Mouse (Mus musculus) liver, embryonic 14.5 days (tissue): Measurements from ENCODE around the gene Prrx2. TPM values are rescaled to one million over a fixed set of nuclear protein-coding genes. Genes with fewer than 3 reads are reported as not detected.
A peak's percentile ranks its signal among the peaks of the same experiment; 100 is the strongest.

ENCODE experiments used
- ATAC-seq: fragments of 200-750 bp; cut with Nextera tagmentation; 2 replicates; pipeline ENCODE4 v1.8.0; 2017; ENCODE audit warnings: moderate number of reproducible peaks, mild to moderate bottlenecking, moderate library complexity; ENCODE audit not compliant: insufficient read depth
- DNase-seq, 3 experiments: peaks; one replicate each; pipeline ENCODE4 v3.0.0-alpha.2; 2012 to 2013; ENCODE audit warnings: low read depth in 3 of 3, low spot score in 3 of 3
- H3K27ac ChIP-seq: fragments of 300-500 bp; sonication (generic); 2 replicates; pipeline ENCODE4 v1.5.1; 2014; ENCODE audit warnings: moderate library complexity, mild to moderate bottlenecking, control low read depth, inconsistent platforms
- H3K27me3 ChIP-seq: fragments of 300-500 bp; sonication (generic); 2 replicates; pipeline ENCODE4 v1.6.1; 2014; ENCODE audit warnings: mild to moderate bottlenecking, low read length, moderate library complexity; ENCODE audit not compliant: control insufficient read depth, insufficient read depth
- H3K36me3 ChIP-seq: fragments of 300-500 bp; sonication (generic); replicated peaks from 2 replicates; pipeline ENCODE4 v1.6.1; 2014; ENCODE audit warnings: low read depth; ENCODE audit not compliant: control insufficient read depth, insufficient read depth
- H3K4me1 ChIP-seq, 2 experiments: fragments of 200-500 bp in 1 of 2; fragments of 300-500 bp in 1 of 2; sonication (generic) in 1 of 2; replicated peaks; 2 replicates each; pipeline ENCODE4 v1.6.1; 2012 to 2014; ENCODE audit warnings: antibody characterized with exemption in 1 of 2, inconsistent platforms in 1 of 2, low read length in 1 of 2; ENCODE audit not compliant: control insufficient read depth in 2 of 2, insufficient read depth in 2 of 2
- H3K4me2 ChIP-seq: fragments of 300-500 bp; sonication (generic); 2 replicates; pipeline ENCODE4 v1.6.1; 2014; ENCODE audit warnings: low read depth, mild to moderate bottlenecking, control low read depth, moderate library complexity
- H3K4me3 ChIP-seq, 2 experiments: fragments of 200-500 bp in 1 of 2; fragments of 300-500 bp in 1 of 2; sonication (generic) in 1 of 2; 2 replicates each; pipeline ENCODE4 v1.5.1; 2012 to 2014; ENCODE audit warnings: low read depth in 2 of 2, low read length in 2 of 2, mild to moderate bottlenecking in 2 of 2, control low read depth in 1 of 2, inconsistent platforms in 1 of 2, moderate library complexity in 1 of 2; ENCODE audit not compliant: insufficient read depth in 1 of 2
- H3K9ac ChIP-seq: fragments of 300-500 bp; sonication (generic); replicated peaks from 2 replicates; pipeline ENCODE4 v1.6.1; 2014; ENCODE audit warnings: mild to moderate bottlenecking, control low read depth, moderate library complexity
- H3K9me3 ChIP-seq: fragments of 300-500 bp; sonication (generic); 2 replicates; pipeline ENCODE4 v1.6.1; 2016; ENCODE audit warnings: low read length, mixed read lengths; ENCODE audit not compliant: control insufficient read depth
- CTCF ChIP-seq: IDR thresholded peaks from 2 replicates; pipeline ENCODE4 v1.5.1; 2016; ENCODE audit warnings: antibody characterized with exemption, low read depth, control low read depth
- EP300 ChIP-seq: IDR thresholded peaks from 2 replicates; pipeline ENCODE4 v1.6.1; 2016; ENCODE audit warnings: antibody characterized with exemption, low read depth
- WGBS: fragments of 180-500 bp; shearing (Covaris S2); extraction: QIAGEN DNeasy Blood & Tissue Kit; methylation state at CpG from one replicate; pipeline ENCODE4 v1.1.7; 2014; ENCODE audit not compliant: insufficient replicate concordance; 5-methylcytosine and 5-hydroxymethylcytosine counted together
- polyA plus RNA-seq, 2 experiments: library from polyadenylated mRNA; depleted of rRNA in 1 of 2; stranded (reverse) in 1 of 2; unstranded in 1 of 2; fragments of >200 nt; fragmentation: Nextera tagmentation in 1 of 2; extraction: Ambion mirVana in 1 of 2; gene quantifications; 2 replicates each; pipeline versions ENCODE4 v1.2.1 to v1.2.3; 2012 to 2014

The Prrx2 gene
- polyA plus RNA-seq, 2 experiments: 0.49 TPM; not detected in 1

- DNase-seq (no peak), ATAC-seq (no peak)
- WGBS: 91% methylated on average over 3 of the region's 3 CpGs
- Histone ChIP-seq H3K4me3 (no peak overlapping the region), H3K4me2 (no peak overlapping the region), H3K36me3 (peaks cover 47% of the 10 kb centered on the region), H3K27ac (no peak overlapping the region), H3K27me3 (no peaks in the 10 kb centered on the region), H3K4me1 (peaks cover under 1 to 2% of the 10 kb centered on the region in 2 experiments; a peak in 2 of 4 replicates), H3K9ac (no peak overlapping the region), H3K9me3 (no peaks in the 10 kb centered on the region)
- TF ChIP-seq EP300 (no peak), CTCF (peak; percentile 77)
Measured at GRCm38 (mm10) chr2:30821073-30821472, 13.7 kb upstream of the Prrx2 start.

DNA sequence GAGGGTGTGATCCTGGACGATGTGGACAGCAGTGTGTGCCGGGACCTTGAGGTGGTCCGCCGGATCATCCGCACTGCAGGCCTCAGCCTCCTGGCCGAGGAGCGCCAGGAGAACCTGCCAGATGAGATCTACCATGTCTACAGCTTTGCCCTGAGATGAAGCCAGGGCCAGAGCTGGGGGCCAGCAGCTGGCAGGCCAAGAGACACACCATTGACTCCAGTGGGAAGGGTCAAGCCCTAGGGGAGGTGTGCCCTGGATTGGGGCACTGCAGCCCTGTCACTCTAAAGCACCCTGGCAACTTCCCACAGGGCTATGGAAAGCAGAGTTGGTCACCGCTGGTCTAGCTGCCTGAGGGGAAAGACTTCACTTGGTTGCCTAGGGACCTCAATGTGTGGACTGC lies 12.3 kb upstream of the Prrx2 start:
- Histone ChIP-seq H3K4me1 (peaks cover 10 to 12% of the 10 kb centered on the region in 2 experiments), H3K4me2 (no peak overlapping the region), H3K9me3 (no peaks in the 10 kb centered on the region), H3K36me3 (peaks cover 54% of the 10 kb centered on the region), H3K27ac (no peak overlapping the region), H3K4me3 (no peak overlapping the region), H3K27me3 (no peaks in the 10 kb centered on the region), H3K9ac (no peak overlapping the region)
- DNase-seq (no peak), ATAC-seq (no peak)
- no peak for TF ChIP-seq CTCF
- 83% methylated on average over 8 of the region's 8 CpGs for WGBS

DNA sequence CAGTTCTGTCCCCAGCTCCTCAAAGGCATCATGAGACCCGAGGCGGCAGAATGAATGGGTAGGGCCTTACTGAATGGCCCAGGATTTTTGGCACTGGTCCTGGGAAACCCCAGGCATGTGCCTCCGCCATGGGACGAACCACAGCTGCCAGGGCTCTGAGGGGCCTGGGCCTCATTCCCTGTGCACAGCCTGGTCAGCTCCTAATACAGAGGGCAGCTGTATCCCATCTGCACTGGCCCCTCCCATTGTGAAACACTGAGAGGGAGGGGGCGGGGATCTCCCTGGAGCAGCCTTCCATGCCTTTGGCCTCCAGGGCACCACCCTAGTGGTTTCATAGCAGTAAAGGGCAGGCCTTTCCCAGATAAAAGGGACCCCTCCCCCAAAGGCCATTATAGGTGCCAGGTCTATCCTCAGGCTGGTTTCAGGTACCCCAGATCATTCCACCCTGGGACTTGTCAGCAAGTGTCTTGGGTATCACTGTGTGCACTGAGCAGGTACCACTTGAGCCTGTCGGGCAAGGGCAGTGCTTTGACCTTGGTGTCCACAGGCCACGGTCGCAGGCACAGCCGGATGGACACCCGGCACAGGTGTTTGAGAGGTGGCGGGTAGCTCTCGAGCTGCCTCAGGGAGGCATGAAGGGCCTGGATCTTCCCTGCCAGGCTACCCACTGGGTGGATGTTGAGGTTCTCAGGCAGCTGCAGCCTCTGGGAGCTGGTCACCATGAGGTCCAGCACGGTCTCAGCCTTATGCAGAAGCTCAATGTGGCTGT lies 11.2 kb upstream of the Prrx2 start:
- Histone ChIP-seq H3K9ac (no peak overlapping the region), H3K36me3 (peaks cover 54% of the 10 kb centered on the region), H3K4me2 (no peak overlapping the region), H3K27me3 (no peaks in the 10 kb centered on the region), H3K4me1 (peaks cover 13 to 15% of the 10 kb centered on the region in 2 experiments), H3K27ac (no peak overlapping the region), H3K9me3 (no peaks in the 10 kb centered on the region), H3K4me3 (no peak overlapping the region)
- DNase-seq (no peak), ATAC-seq (no peak)
- TF ChIP-seq CTCF: no peak
- TF ChIP-seq EP300: no peak
- WGBS: 83% methylated on average over 13 of the region's 13 CpGs

DNA sequence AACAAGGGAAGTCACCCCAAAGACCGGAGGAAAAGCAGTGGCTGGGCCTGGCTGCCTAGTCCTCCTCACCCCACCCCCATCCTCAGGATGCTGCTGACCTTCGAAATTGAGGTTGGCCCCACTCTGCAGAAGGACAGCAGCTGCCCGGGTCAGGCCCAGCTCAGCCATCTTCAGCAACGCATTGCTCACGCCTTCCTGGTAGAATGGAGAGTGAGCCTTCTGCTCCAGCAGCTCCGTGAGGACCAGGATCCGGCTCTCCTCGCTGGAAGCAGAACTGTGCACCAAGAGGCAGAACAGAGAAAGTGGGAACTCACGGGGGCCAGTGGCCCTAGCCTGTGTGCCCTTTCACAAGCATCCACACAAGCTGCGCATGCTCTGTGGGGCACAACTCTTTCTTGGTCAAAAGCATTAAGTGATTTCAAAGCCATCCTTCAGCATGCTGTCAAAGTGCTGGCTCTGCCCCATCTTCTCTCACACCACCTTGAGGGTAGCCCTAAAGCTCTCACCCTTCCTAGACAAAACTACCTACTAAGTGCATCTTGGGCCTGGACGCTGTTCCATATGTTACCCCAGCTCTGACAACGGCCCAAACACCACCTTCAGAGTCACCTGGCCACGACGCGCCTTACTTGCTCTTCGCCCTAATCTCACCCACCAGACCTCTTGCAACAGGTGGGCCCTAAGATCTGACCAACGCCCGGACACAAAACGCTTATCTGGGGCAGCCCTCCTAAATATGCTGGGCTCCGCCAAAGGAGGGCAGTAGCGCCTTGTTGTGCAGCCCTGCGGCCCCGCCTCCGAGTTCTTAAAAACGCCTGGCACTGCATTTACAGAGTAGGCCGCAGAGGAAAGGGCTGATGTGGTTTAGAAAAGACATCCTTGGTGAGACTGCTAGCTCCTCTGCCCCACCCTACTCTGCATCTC lies 7.7 kb upstream of the Prrx2 start:
- peak; percentile 78 for ATAC-seq
- TF ChIP-seq CTCF: peak; percentile 81
- peak; percentile 87 for TF ChIP-seq EP300
- 27% methylated on average over 26 of the region's 26 CpGs for WGBS
- DNase-seq: peak; percentile 91 to 92 (median 92)
- Histone ChIP-seq H3K27me3 (no peaks in the 10 kb centered on the region), H3K4me3 (peak overlapping the region; percentile 80 to 99), H3K36me3 (peaks cover 46% of the 10 kb centered on the region), H3K9me3 (no peaks in the 10 kb centered on the region), H3K4me1 (peaks cover 18 to 23% of the 10 kb centered on the region in 2 experiments), H3K4me2 (peak overlapping the region; percentile 73), H3K9ac (peak overlapping the region; percentile 98), H3K27ac (peak overlapping the region; percentile 97)
